Mouse (Mus musculus) hindbrain, embryonic 13.5 days (tissue): ENCODE measurements at regions not wholly inside any gene's neighbourhood (a gene's known extent, or its start where the extent isn't known, plus 50 kb on each side); places are given as distances from the start of the nearest gene placed in this dataset.
"Not testable (repeated sequence)": the region's sequence is repeated elsewhere in the genome, so short reads cannot be mapped to it uniquely, and the experiment has no call there.

ENCODE experiments used
- ATAC-seq: fragments of 200-750 bp; cut with Nextera tagmentation; 2 replicates; pipeline ENCODE4 v1.8.0; 2017; ENCODE audit warnings: moderate TSS enrichment; ENCODE audit not compliant: low FRiP score
- H3K27ac ChIP-seq: fragments of 300-500 bp; sonication (generic); 2 replicates; pipeline ENCODE4 v1.5.1; 2015; ENCODE audit warnings: inconsistent platforms, mild to moderate bottlenecking, moderate library complexity
- H3K27me3 ChIP-seq: fragments of 300-500 bp; sonication (generic); 2 replicates; pipeline ENCODE4 v1.6.1; 2015; ENCODE audit warnings: mild to moderate bottlenecking, inconsistent platforms
- H3K36me3 ChIP-seq: fragments of 300-500 bp; sonication (generic); 2 replicates; pipeline ENCODE4 v1.6.1; 2015; ENCODE audit warnings: mild to moderate bottlenecking, inconsistent platforms
- H3K4me1 ChIP-seq: fragments of 300-500 bp; sonication (generic); replicated peaks from 2 replicates; pipeline ENCODE4 v1.6.1; 2015; ENCODE audit warnings: inconsistent platforms
- H3K4me2 ChIP-seq: fragments of 300-500 bp; sonication (generic); 2 replicates; pipeline ENCODE4 v1.6.1; 2015; ENCODE audit warnings: inconsistent platforms, mild to moderate bottlenecking, moderate library complexity
- H3K4me3 ChIP-seq: fragments of 300-500 bp; sonication (generic); 2 replicates; pipeline ENCODE4 v1.5.1; 2015; ENCODE audit warnings: mild to moderate bottlenecking, inconsistent platforms
- H3K9ac ChIP-seq: fragments of 300-500 bp; sonication (generic); 2 replicates; pipeline ENCODE4 v1.6.1; 2015; ENCODE audit warnings: mild to moderate bottlenecking, inconsistent platforms
- H3K9me3 ChIP-seq: fragments of 300-500 bp; sonication (generic); 2 replicates; pipeline ENCODE4 v1.6.1; 2016; ENCODE audit warnings: inconsistent platforms
- WGBS: fragments of 180-500 bp; shearing (Covaris S2); methylation state at CpG from one replicate; pipeline ENCODE4 v1.1.7; 2015; 5-methylcytosine and 5-hydroxymethylcytosine counted together

GRCm38 (mm10) chr2:129912556-129912955, 99.6 kb upstream of the Tgm3 start:
- ATAC-seq: no peak
- Histone ChIP-seq H3K36me3 (no peaks in the 10 kb centered on the region), H3K4me3 (no peak overlapping the region), H3K9me3 (no peaks in the 10 kb centered on the region), H3K27me3 (peaks cover 17% of the 10 kb centered on the region; the same call in 1 of the 2 replicates), H3K9ac (no peak overlapping the region), H3K4me1 (peaks cover 18% of the 10 kb centered on the region), H3K4me2 (no peak overlapping the region), H3K27ac (no peak overlapping the region)
- WGBS: 78% methylated on average over 8 of the region's 8 CpGs

GRCm38 (mm10) chr2:129914261-129914660, 97.9 kb upstream of the Tgm3 start:
- no peak overlapping the region for H3K4me3 ChIP-seq
- no peak overlapping the region for H3K9ac ChIP-seq
- no peak for ATAC-seq
- no peak overlapping the region for H3K27ac ChIP-seq
- no peak overlapping the region for H3K4me2 ChIP-seq
- peaks cover 11% of the 10 kb centered on the region for H3K4me1 ChIP-seq
- H3K36me3 ChIP-seq: no peaks in the 10 kb centered on the region
- H3K27me3 ChIP-seq: peaks cover 17% of the 10 kb centered on the region; the same call in 1 of the 2 replicates
- 77% methylated on average over 8 of the region's 8 CpGs for WGBS
- no peaks in the 10 kb centered on the region for H3K9me3 ChIP-seq

- no peaks in the 10 kb centered on the region for H3K36me3 ChIP-seq
- H3K4me1 ChIP-seq: 0 out of 2 replicates have a peak, but pooled peaks cover under 1% of the 10 kb centered on the region
- WGBS: 93% methylated on average over 7 of the region's 7 CpGs
- no peak overlapping the region for H3K27ac ChIP-seq
- peaks cover 13% of the 10 kb centered on the region; the same call in 1 of the 2 replicates for H3K27me3 ChIP-seq
- no peaks in the 10 kb centered on the region for H3K9me3 ChIP-seq
- no peak overlapping the region for H3K9ac ChIP-seq
- H3K4me3 ChIP-seq: no peak overlapping the region
- no peak for ATAC-seq
- no peak overlapping the region for H3K4me2 ChIP-seq
These were observed 95.7 kb upstream of the Tgm3 start for GRCm38 (mm10) chr2:129916411-129916810.

GRCm38 (mm10) chr2:129918141-129918790, 93.9 kb upstream of the Tgm3 start:
- H3K4me2 ChIP-seq: no peak overlapping the region
- H3K9me3 ChIP-seq: no peaks in the 10 kb centered on the region
- WGBS: 83% methylated on average over 9 of the region's 9 CpGs
- H3K27me3 ChIP-seq: peaks cover 3% of the 10 kb centered on the region; the same call in 1 of the 2 replicates
- H3K4me3 ChIP-seq: no peak overlapping the region
- H3K36me3 ChIP-seq: no peaks in the 10 kb centered on the region
- no peak overlapping the region for H3K9ac ChIP-seq
- ATAC-seq: no peak
- no peaks in the 10 kb centered on the region for H3K4me1 ChIP-seq
- H3K27ac ChIP-seq: no peak overlapping the region

- Histone ChIP-seq H3K36me3 (no peaks in the 10 kb centered on the region), H3K4me2 (no peak overlapping the region), H3K27me3 (no peaks in the 10 kb centered on the region; the same call in 1 of the 2 replicates), H3K4me1 (no peaks in the 10 kb centered on the region), H3K9ac (no peak overlapping the region), H3K27ac (no peak overlapping the region), H3K9me3 (no peaks in the 10 kb centered on the region), H3K4me3 (no peak overlapping the region)
- ATAC-seq: no peak
- WGBS: 94% methylated on average over 4 of the region's 4 CpGs
These were observed 92.6 kb upstream of the Tgm3 start for GRCm38 (mm10) chr2:129919551-129919950.

GRCm38 (mm10) chr2:129927218-129927617, 84.9 kb upstream of the Tgm3 start:
- no peaks in the 10 kb centered on the region for H3K36me3 ChIP-seq
- H3K4me3 ChIP-seq: no peak overlapping the region
- no peak overlapping the region for H3K4me2 ChIP-seq
- H3K4me1 ChIP-seq: no peaks in the 10 kb centered on the region
- H3K27me3 ChIP-seq: no peaks in the 10 kb centered on the region
- no peak overlapping the region for H3K27ac ChIP-seq
- no peak for ATAC-seq
- no peaks in the 10 kb centered on the region for H3K9me3 ChIP-seq
- 80% methylated on average over 2 of the region's 2 CpGs for WGBS
- no peak overlapping the region for H3K9ac ChIP-seq

- ATAC-seq: no peak
- Histone ChIP-seq H3K27ac (no peak overlapping the region), H3K4me1 (no peaks in the 10 kb centered on the region), H3K4me2 (no peak overlapping the region), H3K4me3 (no peak overlapping the region), H3K9me3 (no peaks in the 10 kb centered on the region), H3K27me3 (no peaks in the 10 kb centered on the region), H3K36me3 (no peaks in the 10 kb centered on the region), H3K9ac (no peak overlapping the region)
- WGBS: 100% methylated on average over 1 of the region's 1 CpGs
These were observed 78.6 kb upstream of the Tgm3 start for GRCm38 (mm10) chr2:129933578-129933977.

GRCm38 (mm10) chr2:129942824-129943223, 69.3 kb upstream of the Tgm3 start:
- no peak for ATAC-seq
- 88% methylated on average over 4 of the region's 4 CpGs for WGBS

GRCm38 (mm10) chr2:129947847-129948553, 64.1 kb upstream of the Tgm3 start:
- peaks cover 8% of the 10 kb centered on the region for H3K4me1 ChIP-seq
- H3K4me3 ChIP-seq: peak overlapping the region; percentile 7
- no peaks in the 10 kb centered on the region for H3K36me3 ChIP-seq
- H3K27me3 ChIP-seq: no peaks in the 10 kb centered on the region
- H3K27ac ChIP-seq: no peak overlapping the region
- no peaks in the 10 kb centered on the region for H3K9me3 ChIP-seq
- H3K4me2 ChIP-seq: peak overlapping the region; percentile 41
- peak overlapping the region; percentile 56 for H3K9ac ChIP-seq
- ATAC-seq: no peak
- 44% methylated on average over 20 of the region's 20 CpGs for WGBS

More at GRCm38 (mm10) chr2:129942824-129943223, 69.3 kb upstream of the Tgm3 start:
- Histone ChIP-seq H3K4me2 (no peak overlapping the region), H3K27ac (no peak overlapping the region), H3K36me3 (no peaks in the 10 kb centered on the region), H3K9ac (no peak overlapping the region), H3K4me1 (peaks cover 3% of the 10 kb centered on the region), H3K4me3 (no peak overlapping the region), H3K27me3 (no peaks in the 10 kb centered on the region), H3K9me3 (no peaks in the 10 kb centered on the region)

- not testable (repeated sequence) for H3K27ac ChIP-seq, H3K9me3 ChIP-seq, H3K9ac ChIP-seq, ATAC-seq, H3K27me3 ChIP-seq, H3K4me3 ChIP-seq, H3K36me3 ChIP-seq, H3K4me2 ChIP-seq, H3K4me1 ChIP-seq
- WGBS: 91% methylated on average over 6 of the region's 6 CpGs
These were observed 62.4 kb upstream of the Tgm3 start for GRCm38 (mm10) chr2:129949786-129950185.

- 87% methylated on average over 4 of the region's 4 CpGs for WGBS
- H3K4me2 ChIP-seq: no peak overlapping the region
- ATAC-seq: no peak
- no peak overlapping the region for H3K27ac ChIP-seq
- H3K4me3 ChIP-seq: no peak overlapping the region
- H3K36me3 ChIP-seq: no peaks in the 10 kb centered on the region
- no peaks in the 10 kb centered on the region for H3K9me3 ChIP-seq
- H3K4me1 ChIP-seq: peaks cover 8% of the 10 kb centered on the region
- no peak overlapping the region for H3K9ac ChIP-seq
- H3K27me3 ChIP-seq: no peaks in the 10 kb centered on the region
These were observed 59.7 kb upstream of the Tgm3 start for GRCm38 (mm10) chr2:129952486-129952885.

- H3K9me3 ChIP-seq: no peaks in the 10 kb centered on the region
- H3K4me2 ChIP-seq: no peak overlapping the region
- H3K4me3 ChIP-seq: no peak overlapping the region
- no peak overlapping the region for H3K9ac ChIP-seq
- ATAC-seq: no peak
- WGBS: 76% methylated on average over 8 of the region's 8 CpGs
- no peaks in the 10 kb centered on the region for H3K27me3 ChIP-seq
- no peak overlapping the region for H3K27ac ChIP-seq
- peaks cover 6% of the 10 kb centered on the region for H3K4me1 ChIP-seq
- H3K36me3 ChIP-seq: no peaks in the 10 kb centered on the region
These were observed 56.9 kb upstream of the Tgm3 start for GRCm38 (mm10) chr2:129955260-129955691.

GRCm38 (mm10) chr2:129958120-129958519, 54.0 kb upstream of the Tgm3 start:
- Histone ChIP-seq H3K9ac (no peak overlapping the region), H3K4me2 (no peak overlapping the region), H3K4me3 (no peak overlapping the region), H3K27me3 (no peaks in the 10 kb centered on the region), H3K9me3 (no peaks in the 10 kb centered on the region), H3K4me1 (peaks cover 6% of the 10 kb centered on the region), H3K36me3 (no peaks in the 10 kb centered on the region), H3K27ac (no peak overlapping the region)
- ATAC-seq: no peak
- WGBS: 35% methylated on average over 3 of the region's 3 CpGs
